Mouse (Mus musculus) neural tube, embryonic 13.5 days (tissue): ENCODE measurements around the gene Mecom. TPM values are rescaled to one million over a fixed set of nuclear protein-coding genes. Genes with fewer than 3 reads are reported as not detected.
A peak's percentile ranks its signal among the peaks of the same experiment; 100 is the strongest.

Source experiments
- ATAC-seq: fragments of 200-750 bp; cut with Nextera tagmentation; 2 replicates; pipeline ENCODE4 v1.8.0; 2017; ENCODE audit warnings: low read depth, mild to moderate bottlenecking, moderate TSS enrichment, moderate library complexity
- H3K27ac ChIP-seq: fragments of 300-500 bp; sonication (generic); replicated peaks from 2 replicates; pipeline ENCODE4 v1.5.1; 2015; ENCODE audit warnings: moderate library complexity, mild to moderate bottlenecking, inconsistent platforms
- H3K27me3 ChIP-seq: fragments of 300-500 bp; sonication (generic); 2 replicates; pipeline ENCODE4 v1.6.1; 2015; ENCODE audit warnings: mild to moderate bottlenecking, inconsistent platforms
- H3K36me3 ChIP-seq: fragments of 300-500 bp; sonication (generic); 2 replicates; pipeline ENCODE4 v1.6.1; 2015; ENCODE audit warnings: mild to moderate bottlenecking, inconsistent platforms
- H3K4me1 ChIP-seq: fragments of 300-500 bp; sonication (generic); replicated peaks from 2 replicates; pipeline ENCODE4 v1.6.1; 2015; ENCODE audit warnings: inconsistent platforms
- H3K4me2 ChIP-seq: fragments of 300-500 bp; sonication (generic); 2 replicates; pipeline ENCODE4 v1.6.1; 2015; ENCODE audit warnings: inconsistent platforms, mild to moderate bottlenecking, moderate library complexity
- H3K4me3 ChIP-seq: fragments of 300-500 bp; sonication (generic); 2 replicates; pipeline ENCODE4 v1.5.1; 2015; ENCODE audit warnings: mild to moderate bottlenecking, inconsistent platforms
- H3K9ac ChIP-seq: fragments of 300-500 bp; sonication (generic); 2 replicates; pipeline ENCODE4 v1.6.1; 2015; ENCODE audit warnings: moderate library complexity, mild to moderate bottlenecking, inconsistent platforms
- H3K9me3 ChIP-seq: fragments of 300-500 bp; sonication (generic); 2 replicates; pipeline ENCODE4 v1.6.1; 2016; ENCODE audit warnings: inconsistent platforms
- WGBS: fragments of 180-500 bp; shearing (Covaris S2); methylation state at CpG from one replicate; pipeline ENCODE4 v1.1.7; 2015; 5-methylcytosine and 5-hydroxymethylcytosine counted together
- polyA plus RNA-seq: library from polyadenylated mRNA; unstranded; fragments of >200 nt; fragmentation: Nextera tagmentation; extraction: Ambion mirVana; gene quantifications from 2 replicates; pipeline ENCODE4 v1.2.1, GENCODE M21; 2015

The Mecom gene
- polyA plus RNA-seq, 1 experiment from 2014 or later, result 8.9 TPM

- Histone ChIP-seq H3K9me3 (no peaks in the 10 kb centered on the region), H3K27me3 (no peaks in the 10 kb centered on the region; the same call in 1 of the 2 replicates), H3K4me1 (0 out of 2 replicates have a peak, but pooled peaks cover 4% of the 10 kb centered on the region), H3K9ac (no peak overlapping the region), H3K27ac (no peak overlapping the region), H3K4me2 (no peak overlapping the region), H3K4me3 (no peak overlapping the region), H3K36me3 (no peaks in the 10 kb centered on the region)
- WGBS, result 79% methylated on average over 5 of the region's 5 CpGs
- ATAC-seq, result no peak
Observed at GRCm38 (mm10) chr3:30361190-30361589, 186.6 kb downstream of the Mecom start.

DNA sequence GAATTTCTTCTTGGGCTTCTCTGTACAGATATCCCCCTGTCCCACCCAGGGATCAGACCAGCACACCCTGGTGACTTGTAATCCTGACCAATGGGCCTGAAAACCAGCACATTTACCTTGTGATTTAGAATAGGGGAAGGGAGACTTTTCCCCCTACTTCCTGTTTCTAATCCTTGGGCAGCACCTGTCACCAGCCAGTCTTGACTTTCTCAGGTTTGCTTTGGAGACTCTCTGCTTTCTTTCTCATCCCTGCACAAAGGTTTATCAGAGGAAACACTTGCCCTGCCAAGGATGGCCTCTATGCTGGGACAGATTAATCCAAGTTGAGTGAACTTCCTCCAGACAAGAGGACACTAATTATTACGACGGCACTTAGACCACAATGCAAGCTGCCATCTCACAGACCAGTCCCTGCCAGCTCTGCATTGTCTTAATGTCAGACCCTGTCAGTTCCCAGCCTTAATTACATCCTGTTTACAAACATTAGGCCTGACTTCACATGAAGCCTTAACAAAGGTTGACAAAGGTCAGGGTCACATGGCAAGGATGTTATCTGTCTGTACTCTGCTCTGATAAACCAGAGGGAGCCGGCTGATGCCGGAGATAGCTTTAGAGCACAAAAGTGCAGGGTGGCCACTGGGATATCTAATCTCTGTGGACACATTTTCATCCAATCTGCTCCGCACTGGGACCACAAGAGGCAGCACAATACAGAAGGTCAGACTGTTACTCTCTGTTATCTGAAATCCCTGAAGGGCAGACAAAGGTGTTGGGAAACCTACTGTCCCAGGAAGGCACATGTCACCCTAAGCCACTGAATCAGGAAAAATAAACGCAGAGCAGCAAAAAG is 193.7 kb downstream of the Mecom start:
- Histone ChIP-seq H3K36me3 (no peaks in the 10 kb centered on the region), H3K4me2 (no peak overlapping the region), H3K4me1 (peaks cover 6% of the 10 kb centered on the region), H3K9ac (no peak overlapping the region), H3K27me3 (peaks cover 8% of the 10 kb centered on the region; the same call in 1 of the 2 replicates), H3K4me3 (no peak overlapping the region), H3K27ac (no peak overlapping the region), H3K9me3 (no peaks in the 10 kb centered on the region)
- ATAC-seq, result no peak
- WGBS, result 37% methylated on average over 6 of the region's 6 CpGs

DNA sequence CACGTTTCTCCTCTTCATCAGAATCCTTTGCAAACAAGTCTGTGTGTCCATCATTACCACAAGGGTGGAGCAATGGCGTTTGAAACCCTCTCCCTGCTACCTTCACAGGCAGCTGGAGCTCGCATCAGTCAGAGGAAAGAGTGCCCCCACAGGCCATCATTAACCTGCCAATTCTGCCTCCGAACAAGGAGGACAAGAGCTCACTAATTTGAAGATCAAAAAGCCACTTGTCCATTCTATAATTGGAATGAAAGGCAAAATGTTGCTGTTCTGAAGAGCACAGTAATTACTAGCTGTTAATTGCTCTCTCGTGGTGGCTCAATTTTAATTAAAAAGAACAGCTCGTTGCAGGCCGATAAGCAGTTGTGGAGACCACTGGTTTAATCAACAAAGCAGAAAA is 198.5 kb downstream of the Mecom start:
- Histone ChIP-seq H3K27ac (0 out of 2 replicates have a peak overlapping the region, but pooled peaks have one; percentile 0), H3K9me3 (no peaks in the 10 kb centered on the region), H3K4me1 (peaks cover 8% of the 10 kb centered on the region), H3K27me3 (peaks cover 8% of the 10 kb centered on the region; the same call in 1 of the 2 replicates), H3K9ac (no peak overlapping the region), H3K4me3 (no peak overlapping the region), H3K4me2 (no peak overlapping the region), H3K36me3 (no peaks in the 10 kb centered on the region)
- peak; percentile 40; the same call in 1 of the 2 replicates for ATAC-seq
- 20% methylated on average over 7 of the region's 7 CpGs for WGBS

DNA sequence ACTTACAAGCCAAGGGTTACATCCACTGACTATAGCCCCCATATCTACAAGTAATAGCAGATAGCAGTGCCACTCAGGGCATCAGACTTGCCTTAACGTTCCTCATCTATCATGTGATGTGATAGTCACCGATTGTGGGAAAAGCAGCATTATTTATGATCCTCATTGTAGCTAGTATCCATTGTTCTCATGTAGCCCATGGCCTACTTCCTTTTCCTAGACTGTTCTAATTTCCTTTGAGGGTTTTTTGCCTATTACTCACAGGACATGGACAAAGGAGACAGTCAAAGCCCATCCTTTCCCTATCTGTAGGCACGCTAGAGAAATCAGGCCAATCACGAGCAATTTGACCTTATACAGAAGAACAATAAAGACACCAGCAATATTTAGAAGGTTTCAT is 203.7 kb downstream of the Mecom start:
- ATAC-seq, result no peak
- no peak overlapping the region for H3K27ac ChIP-seq
- H3K27me3 ChIP-seq, result no peaks in the 10 kb centered on the region
- no peaks in the 10 kb centered on the region for H3K36me3 ChIP-seq
- no peak overlapping the region for H3K9ac ChIP-seq
- no peak overlapping the region for H3K4me2 ChIP-seq
- peaks cover 2% of the 10 kb centered on the region for H3K4me1 ChIP-seq
- H3K9me3 ChIP-seq, result no peaks in the 10 kb centered on the region
- WGBS, result 57% methylated on average over 4 of the region's 4 CpGs
- H3K4me3 ChIP-seq, result no peak overlapping the region

DNA sequence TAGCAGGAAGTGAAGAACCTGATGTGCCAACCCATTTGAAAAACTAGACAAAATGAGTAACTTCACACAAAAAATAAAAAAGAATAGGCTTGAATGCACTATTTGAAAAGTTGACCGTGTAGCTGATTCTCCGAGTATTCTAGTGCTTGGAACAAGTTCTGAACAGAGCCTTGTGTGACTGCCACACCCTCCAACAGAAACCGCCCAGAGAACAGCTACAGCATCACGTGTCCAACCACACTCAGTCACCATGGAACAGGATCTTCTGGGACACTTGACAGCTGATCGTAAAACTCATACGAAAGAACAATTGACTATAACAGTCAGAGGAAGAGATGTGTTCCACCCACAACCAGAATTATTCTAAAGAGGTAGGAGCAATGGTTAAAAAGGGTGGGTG is 215.5 kb downstream of the Mecom start:
- H3K4me2 ChIP-seq, result no peak overlapping the region
- no peak overlapping the region for H3K9ac ChIP-seq
- no peaks in the 10 kb centered on the region for H3K27me3 ChIP-seq
- H3K9me3 ChIP-seq, result no peaks in the 10 kb centered on the region
- ATAC-seq, result no peak
- H3K36me3 ChIP-seq, result no peaks in the 10 kb centered on the region
- H3K4me1 ChIP-seq, result no peaks in the 10 kb centered on the region
- no peak overlapping the region for H3K4me3 ChIP-seq
- 75% methylated on average over 6 of the region's 6 CpGs for WGBS
- no peak overlapping the region for H3K27ac ChIP-seq

GRCm38 (mm10) chr3:30330476-30330875 is 217.3 kb downstream of the Mecom start:
- Histone ChIP-seq H3K27ac (no peak overlapping the region), H3K9me3 (no peaks in the 10 kb centered on the region), H3K4me2 (no peak overlapping the region), H3K9ac (no peak overlapping the region), H3K36me3 (no peaks in the 10 kb centered on the region), H3K4me3 (no peak overlapping the region), H3K27me3 (no peaks in the 10 kb centered on the region), H3K4me1 (no peaks in the 10 kb centered on the region)
- no peak for ATAC-seq
- WGBS, result 80% methylated on average over 3 of the region's 3 CpGs

DNA sequence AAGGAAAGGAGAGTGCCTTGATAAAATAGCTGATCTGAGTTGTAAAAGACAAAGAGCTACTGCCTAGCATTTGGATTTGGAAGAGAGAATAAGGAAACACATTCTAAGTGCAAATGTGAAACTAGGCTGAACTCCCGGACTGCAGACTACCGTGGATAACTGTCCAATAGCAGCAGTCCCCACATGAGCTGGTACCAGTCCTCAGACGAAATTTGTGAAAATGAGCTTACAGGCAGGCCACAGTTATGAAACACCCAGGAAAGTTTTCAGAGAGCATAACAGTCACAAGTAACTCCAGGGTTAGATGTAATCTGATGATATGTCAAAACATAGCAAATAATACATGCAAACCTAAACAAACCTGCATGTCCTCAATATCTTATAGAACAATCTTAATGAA is 217.8 kb downstream of the Mecom start:
- no peaks in the 10 kb centered on the region for H3K4me1 ChIP-seq
- 79% methylated on average over 3 of the region's 3 CpGs for WGBS
- no peak overlapping the region for H3K27ac ChIP-seq
- no peak overlapping the region for H3K4me2 ChIP-seq
- no peaks in the 10 kb centered on the region for H3K36me3 ChIP-seq
- no peak overlapping the region for H3K4me3 ChIP-seq
- no peaks in the 10 kb centered on the region for H3K27me3 ChIP-seq
- no peaks in the 10 kb centered on the region for H3K9me3 ChIP-seq
- ATAC-seq, result no peak
- H3K9ac ChIP-seq, result no peak overlapping the region

GRCm38 (mm10) chr3:30314955-30315354 is 232.9 kb downstream of the Mecom start:
- Histone ChIP-seq H3K4me2 (no peak overlapping the region), H3K27me3 (no peaks in the 10 kb centered on the region; the same call in none of the 2 replicates), H3K9ac (no peak overlapping the region), H3K4me1 (0 out of 2 replicates have a peak, but pooled peaks cover 4% of the 10 kb centered on the region), H3K27ac (no peak overlapping the region), H3K4me3 (no peak overlapping the region), H3K9me3 (no peaks in the 10 kb centered on the region), H3K36me3 (no peaks in the 10 kb centered on the region)
- WGBS, result 24% methylated on average over 2 of the region's 2 CpGs
- ATAC-seq, result no peak

DNA sequence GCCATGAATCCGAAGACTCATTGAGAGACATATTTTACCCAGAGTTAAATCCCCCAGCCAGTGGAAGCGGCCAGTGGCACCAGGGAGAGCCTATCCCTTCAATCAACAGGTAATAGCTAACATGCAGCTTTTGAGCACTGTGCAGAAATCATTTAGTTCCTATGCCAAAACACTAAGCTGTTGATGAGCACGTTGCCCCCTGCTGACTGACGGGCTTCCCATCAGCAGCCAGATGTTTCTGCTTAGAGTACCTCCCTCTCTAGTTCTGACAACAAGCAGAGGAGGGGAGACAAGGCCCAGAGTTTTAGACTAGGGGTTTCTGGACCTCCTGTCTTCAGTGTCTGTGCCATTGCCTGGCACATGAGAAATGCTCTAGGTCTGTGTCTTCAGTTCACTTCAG is 239.7 kb downstream of the Mecom start:
- 76% methylated on average over 4 of the region's 4 CpGs for WGBS

GRCm38 (mm10) chr3:30307601-30308000 is 240.2 kb downstream of the Mecom start:
- ATAC-seq, result no peak
- Histone ChIP-seq H3K4me3 (no peak overlapping the region), H3K4me2 (no peak overlapping the region), H3K9ac (no peak overlapping the region), H3K27ac (no peak overlapping the region), H3K36me3 (no peaks in the 10 kb centered on the region), H3K27me3 (peaks cover 7% of the 10 kb centered on the region; the same call in 1 of the 2 replicates), H3K9me3 (no peaks in the 10 kb centered on the region), H3K4me1 (peaks cover 8% of the 10 kb centered on the region; the same call in 1 of the 2 replicates)
- 84% methylated on average over 6 of the region's 6 CpGs for WGBS

More for the DNA sequence above, 239.7 kb downstream of the Mecom start:
- H3K27me3 ChIP-seq, result peaks cover 3% of the 10 kb centered on the region; the same call in 1 of the 2 replicates
- ATAC-seq, result no peak
- H3K4me2 ChIP-seq, result no peak overlapping the region
- no peaks in the 10 kb centered on the region for H3K9me3 ChIP-seq
- H3K9ac ChIP-seq, result no peak overlapping the region
- no peak overlapping the region for H3K4me3 ChIP-seq
- H3K4me1 ChIP-seq, result peaks cover 10% of the 10 kb centered on the region; the same call in 1 of the 2 replicates
- H3K27ac ChIP-seq, result no peak overlapping the region
- no peaks in the 10 kb centered on the region for H3K36me3 ChIP-seq

DNA sequence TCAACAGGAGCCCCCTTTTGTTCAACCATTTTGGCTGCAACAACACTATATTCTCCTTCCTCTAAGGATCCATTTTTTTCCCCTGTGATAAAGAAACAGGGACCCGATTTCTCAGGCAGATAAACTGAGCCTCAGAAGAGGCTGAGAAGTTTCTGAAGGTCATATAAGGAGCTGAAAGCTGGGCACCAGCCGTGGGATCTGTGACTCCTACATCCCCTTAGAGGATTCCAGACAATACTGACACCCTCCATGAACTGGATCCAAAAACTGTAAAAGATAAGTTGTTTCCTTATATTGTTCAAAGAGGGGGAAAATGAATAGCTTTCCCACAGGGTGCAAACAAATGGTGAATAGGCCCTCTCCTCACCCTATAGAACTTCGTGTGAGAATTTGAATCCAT is 241.7 kb downstream of the Mecom start:
- Histone ChIP-seq H3K27me3 (peaks cover 11% of the 10 kb centered on the region), H3K9me3 (no peaks in the 10 kb centered on the region), H3K4me3 (no peak overlapping the region), H3K36me3 (no peaks in the 10 kb centered on the region), H3K4me2 (no peak overlapping the region), H3K27ac (no peak overlapping the region), H3K4me1 (peaks cover 11% of the 10 kb centered on the region), H3K9ac (no peak overlapping the region)
- no peak for ATAC-seq
- 54% methylated on average over 3 of the region's 3 CpGs for WGBS

- Histone ChIP-seq H3K27me3 (peaks cover 18% of the 10 kb centered on the region), H3K9me3 (no peaks in the 10 kb centered on the region), H3K4me1 (peaks cover 35% of the 10 kb centered on the region), H3K27ac (0 out of 2 replicates have a peak overlapping the region, but pooled peaks have one; percentile 38), H3K36me3 (no peaks in the 10 kb centered on the region), H3K4me2 (no peak overlapping the region), H3K4me3 (no peak overlapping the region), H3K9ac (no peak overlapping the region)
- 16% methylated on average over 1 of the region's 1 CpGs for WGBS
- peak; percentile 60; the same call in 1 of the 2 replicates for ATAC-seq
Observed at GRCm38 (mm10) chr3:30299460-30299859, 248.3 kb downstream of the Mecom start.
